Mouse (Mus musculus): ENCODE data around the gene Cmtm7.
"Not testable (repeated sequence)": the region's sequence is repeated elsewhere in the genome, so short reads cannot be mapped to it uniquely, and the experiment has no call there.

Cmtm7 gene

GRCm38 (mm10) chr9:114731871-114732682, 49.6 kb downstream of the Cmtm7 start:
- Histone ChIP-seq H3K36me3 (ENCODE audit: control insufficient read depth, insufficient read depth, low read length, poor library complexity, severe bottlenecking) (peaks cover 2% of the 10 kb centered on the region), H3K27me3 (ENCODE audit: control insufficient read depth, insufficient read depth, low read length, poor library complexity, severe bottlenecking) (no peaks in the 10 kb centered on the region)
- DNase-seq (ENCODE audit: low read depth, low spot score): peak; percentile 63

- no peaks in the 10 kb centered on the region for H3K27me3 ChIP-seq (ENCODE audit: control insufficient read depth, insufficient read depth, low read length, poor library complexity, severe bottlenecking)
- DNase-seq (ENCODE audit: low read depth, low spot score): peak; percentile 99
Measured at GRCm38 (mm10) chr9:114731011-114731755, 50.5 kb downstream of the Cmtm7 start, which contains the start of gene Cmtm6. Cmtm6 (plus strand) TSS chr9:114731116.

GRCm38 (mm10) chr9:114729911-114730805, 51.5 kb downstream of the Cmtm7 start:
- no peaks in the 10 kb centered on the region for H3K27me3 ChIP-seq (ENCODE audit: control insufficient read depth, insufficient read depth, low read length, poor library complexity, severe bottlenecking)
- H3K36me3 ChIP-seq (ENCODE audit: control insufficient read depth, insufficient read depth, low read length, poor library complexity, severe bottlenecking): no peaks in the 10 kb centered on the region; the same call in 1 of the 2 replicates
- DNase-seq (ENCODE audit: low read depth, low spot score): peak; percentile 70

More at GRCm38 (mm10) chr9:114731011-114731755, 50.5 kb downstream of the Cmtm7 start, which contains the start of gene Cmtm6:
- H3K36me3 ChIP-seq (ENCODE audit: control insufficient read depth, insufficient read depth, low read length, poor library complexity, severe bottlenecking): no peaks in the 10 kb centered on the region; the same call in 1 of the 2 replicates

DNA sequence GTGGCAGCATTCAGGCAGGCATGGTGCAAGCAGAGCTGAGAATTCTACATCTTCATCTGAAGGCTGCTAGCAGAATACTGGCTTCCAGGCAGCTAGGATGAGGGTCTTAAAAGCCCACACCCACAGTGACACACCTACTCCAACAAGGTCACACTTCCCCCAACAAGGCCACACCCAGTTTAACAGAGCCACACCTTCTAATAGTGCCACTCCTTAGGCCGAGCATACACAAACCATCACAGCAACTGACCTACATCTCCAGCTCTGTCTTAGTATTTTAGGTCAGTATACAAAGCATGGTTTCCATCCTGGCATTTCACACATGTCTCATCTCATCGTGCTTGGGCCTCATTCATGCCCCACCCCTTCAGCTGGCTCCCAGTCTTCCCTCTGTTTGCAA, 53.2 kb downstream of the Cmtm7 start:
- not testable (repeated sequence) for DNase-seq (ENCODE audit: low read depth, low spot score); H3K27me3 ChIP-seq (ENCODE audit: control insufficient read depth, insufficient read depth, low read length, poor library complexity, severe bottlenecking); H3K36me3 ChIP-seq (ENCODE audit: control insufficient read depth, insufficient read depth, low read length, poor library complexity, severe bottlenecking)

DNA sequence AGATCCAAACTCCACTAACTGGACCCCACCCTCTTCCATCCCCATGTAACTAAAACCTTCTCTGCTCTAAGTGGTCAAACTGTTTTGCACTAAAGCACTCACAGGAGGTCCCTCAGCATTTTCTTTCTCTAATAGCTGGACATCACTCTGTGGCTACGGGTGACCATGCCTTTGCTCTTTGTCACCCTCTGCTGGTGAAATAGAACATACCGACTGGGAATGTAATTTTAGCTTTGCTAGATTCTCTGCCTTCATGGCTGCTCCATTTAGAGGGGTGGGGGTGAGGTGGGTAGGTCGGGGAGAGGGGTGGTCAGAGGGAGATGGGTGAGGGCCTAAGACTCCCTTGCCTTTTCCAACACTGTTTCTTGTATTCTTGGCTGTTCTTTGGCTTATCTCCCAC, 54.3 kb downstream of the Cmtm7 start:
- peaks cover 4% of the 10 kb centered on the region for H3K36me3 ChIP-seq (ENCODE audit: control insufficient read depth, insufficient read depth, low read length, poor library complexity, severe bottlenecking)
- DNase-seq (ENCODE audit: low read depth, low spot score): peak; percentile 64
- no peaks in the 10 kb centered on the region for H3K27me3 ChIP-seq (ENCODE audit: control insufficient read depth, insufficient read depth, low read length, poor library complexity, severe bottlenecking)

DNA sequence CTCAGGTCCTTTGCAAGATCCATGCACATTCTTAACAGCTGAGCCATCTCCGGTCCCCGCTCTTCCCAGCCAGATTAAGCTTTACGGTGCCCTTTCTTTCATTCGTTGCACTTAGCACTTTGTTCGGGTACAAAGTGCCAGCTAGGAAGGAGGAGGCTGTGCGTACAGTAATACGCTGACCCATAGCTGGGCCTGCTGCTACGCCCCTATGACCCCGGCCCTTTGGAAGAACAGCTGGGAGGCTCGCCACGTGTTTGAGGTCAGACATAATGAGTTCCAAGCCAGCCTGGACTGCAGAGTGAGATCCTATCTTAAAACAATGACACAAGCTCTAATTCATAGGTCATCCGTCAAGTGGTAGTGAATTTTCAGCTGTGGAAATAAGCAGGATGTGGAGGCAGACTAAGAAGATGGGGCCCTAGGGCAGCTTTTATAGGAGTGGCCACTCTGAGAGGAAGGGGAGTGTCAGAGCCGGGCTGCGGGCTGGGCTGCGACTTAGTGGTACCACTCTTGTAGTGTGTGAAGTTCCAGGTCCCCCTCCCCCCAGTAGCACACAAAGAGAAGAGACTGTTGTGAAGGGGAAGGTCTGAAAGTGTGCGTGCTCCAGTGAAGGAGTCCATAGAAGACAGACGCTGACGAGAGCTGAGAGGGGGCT, 64.9 kb downstream of the Cmtm7 start:
- no peak for DNase-seq (ENCODE audit: low read depth, low spot score)
- Histone ChIP-seq H3K27me3 (ENCODE audit: control insufficient read depth, insufficient read depth, low read length, poor library complexity, severe bottlenecking) (no peaks in the 10 kb centered on the region), H3K36me3 (ENCODE audit: control insufficient read depth, insufficient read depth, low read length, poor library complexity, severe bottlenecking) (peaks cover 7% of the 10 kb centered on the region; the same call in 1 of the 2 replicates)

- DNase-seq (ENCODE audit: low read depth, low spot score): no peak
- peaks cover 5% of the 10 kb centered on the region for H3K36me3 ChIP-seq (ENCODE audit: control insufficient read depth, insufficient read depth, low read length, poor library complexity, severe bottlenecking)
- no peaks in the 10 kb centered on the region for H3K27me3 ChIP-seq (ENCODE audit: control insufficient read depth, insufficient read depth, low read length, poor library complexity, severe bottlenecking)
Measured at GRCm38 (mm10) chr9:114713481-114713880, 68.2 kb downstream of the Cmtm7 start.

DNA sequence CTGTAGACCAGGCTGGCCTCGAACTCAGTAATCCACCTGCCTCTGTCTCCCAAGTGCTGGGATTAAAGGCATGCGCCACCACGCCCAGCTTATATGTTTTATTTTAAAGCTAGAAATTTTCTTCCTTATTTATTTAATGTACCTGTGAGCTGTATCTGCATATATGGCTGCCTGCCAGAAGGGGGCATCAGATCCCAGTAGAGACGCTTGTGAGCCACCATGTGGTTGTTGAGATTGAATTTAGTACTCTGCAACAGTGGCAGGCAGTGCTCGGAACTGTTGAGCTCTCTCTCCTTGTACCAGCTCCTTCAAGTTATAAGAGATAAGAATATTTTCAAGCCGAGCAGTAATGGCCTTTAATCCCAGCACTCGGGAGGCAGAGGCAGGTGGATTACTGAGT, 71.3 kb downstream of the Cmtm7 start:
- peaks cover 12% of the 10 kb centered on the region for H3K36me3 ChIP-seq (ENCODE audit: control insufficient read depth, insufficient read depth, low read length, poor library complexity, severe bottlenecking)
- peak; percentile 78 for DNase-seq (ENCODE audit: low read depth, low spot score)
- no peaks in the 10 kb centered on the region for H3K27me3 ChIP-seq (ENCODE audit: control insufficient read depth, insufficient read depth, low read length, poor library complexity, severe bottlenecking)

- Histone ChIP-seq H3K27me3 (ENCODE audit: control insufficient read depth, insufficient read depth, low read length, poor library complexity, severe bottlenecking) (no peaks in the 10 kb centered on the region), H3K36me3 (ENCODE audit: control insufficient read depth, insufficient read depth, low read length, poor library complexity, severe bottlenecking) (peaks cover 10% of the 10 kb centered on the region; the same call in 1 of the 2 replicates)
- no peak for DNase-seq (ENCODE audit: low read depth, low spot score)
Measured at GRCm38 (mm10) chr9:114707805-114708204, 73.9 kb downstream of the Cmtm7 start.
